Mouse (Mus musculus) urinary bladder, adult 2 months (tissue): ENCODE results near the gene Nrxn3. TPM values are rescaled to one million over a fixed set of nuclear protein-coding genes. Genes with fewer than 3 reads are reported as not detected.

Experiments used
- DNase-seq: peaks from one replicate; pipeline ENCODE4 v3.0.0; 2022; ENCODE audit warnings: low spot score
- polyA plus RNA-seq: library from polyadenylated mRNA; depleted of rRNA; stranded (reverse); fragments of >200 nt; gene quantifications from 2 replicates; pipeline ENCODE4 v1.2.3, GENCODE M21; 2012

The Nrxn3 gene
- polyA plus RNA-seq, 1 experiment: 0.28 TPM

DNA sequence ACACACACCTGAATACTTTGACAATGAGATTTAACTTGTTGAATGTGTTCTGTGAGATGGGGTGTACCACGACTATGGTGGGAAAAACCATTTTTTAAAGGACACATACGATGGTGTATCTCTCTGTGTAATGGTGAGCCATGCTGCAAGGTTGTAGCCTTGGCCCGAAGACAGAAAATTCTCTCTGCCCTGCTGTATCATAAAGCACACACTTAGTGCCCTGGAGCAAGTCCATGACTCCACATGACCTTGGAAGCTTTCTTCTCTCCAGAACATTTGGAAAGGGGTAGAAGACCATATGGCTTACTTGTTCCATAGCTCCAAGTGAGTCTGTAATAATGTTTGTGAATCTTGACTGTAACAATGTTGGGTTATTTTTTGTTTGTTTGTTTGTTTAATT, 1609.8 kb downstream of the Nrxn3 start:
- no peak for DNase-seq

DNA sequence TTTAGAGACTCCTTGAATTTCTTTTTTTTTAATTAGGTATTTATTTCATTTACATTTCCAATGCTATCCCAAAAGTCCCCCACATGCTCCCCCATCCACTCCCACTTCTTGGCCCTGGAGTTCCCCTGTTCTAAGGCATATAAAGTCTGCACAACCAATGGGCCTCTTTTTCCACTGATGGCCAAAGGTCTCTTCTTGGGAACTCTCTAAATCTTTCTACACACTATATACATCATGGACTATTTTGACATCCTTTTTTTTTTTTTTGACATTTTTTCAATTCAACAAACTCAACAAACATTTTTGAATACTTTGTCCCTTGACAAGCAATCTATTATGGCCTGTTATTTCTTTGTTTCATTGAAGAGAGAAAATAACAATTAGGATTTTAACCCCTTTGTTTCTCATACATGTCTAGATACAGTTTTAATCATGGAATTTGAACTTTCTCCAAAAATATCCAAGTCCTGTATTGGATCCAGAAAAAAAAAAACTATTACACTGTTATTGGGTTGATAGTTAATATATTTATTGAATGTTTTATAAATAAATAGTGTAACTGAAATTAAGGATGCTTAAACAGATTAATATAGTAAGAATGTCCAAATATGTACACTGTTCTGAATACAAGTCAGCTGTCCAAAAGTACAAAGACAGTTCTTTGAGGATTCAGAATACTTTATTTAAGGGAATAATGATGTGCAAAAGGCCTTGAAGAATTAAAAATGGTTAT, 1615.0 kb downstream of the Nrxn3 start:
- no peak for DNase-seq

DNA sequence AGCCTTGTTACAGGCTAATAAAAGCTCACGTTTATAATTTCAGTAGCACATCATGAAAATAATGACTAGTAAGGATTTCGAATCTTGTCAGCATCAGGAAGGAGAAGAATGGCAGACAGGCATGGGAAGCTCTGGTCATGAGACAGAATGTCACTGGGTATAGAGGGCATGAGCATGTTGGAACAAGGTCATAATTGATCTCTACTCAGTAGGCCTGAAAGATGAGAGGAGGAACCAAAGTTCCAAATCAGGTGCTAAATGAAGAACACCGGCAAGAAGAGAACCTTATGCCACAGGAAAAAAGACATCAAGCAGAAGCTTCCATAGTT, 1615.5 kb downstream of the Nrxn3 start:
- no peak for DNase-seq
